Mouse (Mus musculus) cortical plate, adult 2 months (tissue): ENCODE data around the gene Fggy.

Source experiments
- CTCF ChIP-seq: fragments of 200-500 bp; IDR thresholded peaks from 2 replicates; pipeline ENCODE4 v1.5.1; 2011; ENCODE audit warnings: mild to moderate bottlenecking, control low read depth, low read length; ENCODE audit not compliant: insufficient read depth; ENCODE audit errors: extremely low read depth
- POLR2A ChIP-seq: fragments of 200-500 bp; IDR thresholded peaks from 2 replicates; pipeline ENCODE4 v1.6.1; 2011; ENCODE audit warnings: mild to moderate bottlenecking, low read length, control low read depth; ENCODE audit not compliant: insufficient read depth; ENCODE audit errors: extremely low read depth

GRCm38 (mm10) chr4:95687350-95687749 is 130.0 kb downstream of the Fggy start:
- TF ChIP-seq POLR2A (no peak), CTCF (no peak)
